Mouse (Mus musculus) MEL (cell line): ENCODE results near the gene Defb25.

Source experiments
- CHD2 ChIP-seq: IDR thresholded peaks from 2 replicates; pipeline ENCODE4 v1.6.1; 2011; ENCODE audit warnings: low read length, improper control_type of control experiment
- CTCF ChIP-seq, 3 experiments: IDR thresholded peaks in 2 of 3; conservative IDR thresholded peaks in 1 of 3; 2 replicates each; pipeline ENCODE4 v1.5.1; 2011 to 2012; ENCODE audit warnings: low read length in 3 of 3, low read depth in 2 of 3, mild to moderate bottlenecking in 2 of 3, improper control_type of control experiment in 1 of 3, inconsistent platforms in 1 of 3, mixed read lengths in 1 of 3, moderate library complexity in 1 of 3; ENCODE audit not compliant: control insufficient read depth in 1 of 3, insufficient read depth in 1 of 3, poor library complexity in 1 of 3, severe bottlenecking in 1 of 3
- EP300 ChIP-seq, 2 experiments: IDR thresholded peaks; 2 replicates each; pipeline ENCODE4 v1.6.1; 2011; ENCODE audit warnings: improper control_type of control experiment in 2 of 2, low read length in 2 of 2, low read depth in 1 of 2, mild to moderate bottlenecking in 1 of 2
- GATA1 ChIP-seq: IDR thresholded peaks from 2 replicates; pipeline ENCODE4 v1.6.1; 2011; ENCODE audit warnings: low read depth, low read length, improper control_type of control experiment
- KAT2A ChIP-seq: conservative IDR thresholded peaks from 2 replicates; pipeline ENCODE4 v1.6.1; 2012; ENCODE audit warnings: low read depth, low read length, improper control_type of control experiment, inconsistent platforms
- MAFK ChIP-seq: IDR thresholded peaks from 2 replicates; pipeline ENCODE4 v1.6.1; 2011; ENCODE audit warnings: low read depth, mild to moderate bottlenecking, low read length, improper control_type of control experiment, borderline replicate concordance
- POLR2A ChIP-seq, 2 experiments: IDR thresholded peaks; 2 replicates each; pipeline ENCODE4 v1.6.1; 2011 to 2012; ENCODE audit warnings: low read length in 2 of 2, mild to moderate bottlenecking in 2 of 2, control low read depth in 1 of 2, improper control_type of control experiment in 1 of 2, low read depth in 1 of 2, moderate library complexity in 1 of 2; ENCODE audit not compliant: control insufficient read depth in 1 of 2, insufficient read depth in 1 of 2, poor library complexity in 1 of 2
- POLR2AphosphoS2 ChIP-seq: IDR thresholded peaks from 2 replicates; pipeline ENCODE4 v1.6.1; 2011; ENCODE audit warnings: low read length, improper control_type of control experiment
- SMC3 ChIP-seq: IDR thresholded peaks from 2 replicates; pipeline ENCODE4 v1.6.1; 2011; ENCODE audit warnings: low read depth, low read length, improper control_type of control experiment
- UBTF ChIP-seq: IDR thresholded peaks from 2 replicates; pipeline ENCODE4 v1.6.1; 2012; ENCODE audit warnings: low read depth, mild to moderate bottlenecking, inconsistent platforms, low read length, improper control_type of control experiment, moderate library complexity, borderline replicate concordance; ENCODE audit not compliant: insufficient read depth
- ZMIZ1 ChIP-seq: IDR thresholded peaks from 2 replicates; pipeline ENCODE4 v1.6.1; 2012; ENCODE audit warnings: low read depth, mild to moderate bottlenecking, inconsistent platforms, low read length, improper control_type of control experiment, moderate library complexity

GRCm38 (mm10) chr2:152661163-152661562 lies 38.3 kb upstream of the Defb25 start:
- no peak for TF ChIP-seq POLR2A (IDR thresholded peaks at IDR 0.05; ENCODE audit: control insufficient read depth in 1 of 2, insufficient read depth in 1 of 2, low read depth in 1 of 2, low read length in 2 of 2, poor library complexity in 1 of 2)
- TF ChIP-seq CTCF (IDR thresholded peaks at IDR 0.05 in 2 of 3, conservative IDR thresholded peaks at IDR 0.05 in 1 of 3; ENCODE audit: control insufficient read depth in 1 of 3, insufficient read depth in 1 of 3, low read depth in 2 of 3, low read length in 3 of 3, poor library complexity in 1 of 3, severe bottlenecking in 1 of 3): no peak; a peak in 1 of 6 replicates
- TF ChIP-seq KAT2A: no peak
- no peak for TF ChIP-seq ZMIZ1
- TF ChIP-seq POLR2AphosphoS2: no peak
- TF ChIP-seq MAFK: no peak
- TF ChIP-seq EP300 (IDR thresholded peaks at IDR 0.05; ENCODE audit: low read depth in 1 of 2, low read length in 2 of 2): no peak
- no peak for TF ChIP-seq GATA1
- no peak for TF ChIP-seq SMC3
- no peak for TF ChIP-seq UBTF
- TF ChIP-seq CHD2: no peak
